Mouse (Mus musculus) heart, adult 2 months (tissue): ENCODE data around the gene Gtpbp2.

Experiments
- CTCF ChIP-seq: fragments of 200-600 bp; IDR thresholded peaks from 2 replicates; pipeline ENCODE4 v1.8.1; 2022; ENCODE audit warnings: antibody characterized with exemption, mild to moderate bottlenecking, moderate library complexity
- EP300 ChIP-seq: fragments of 200-500 bp; IDR thresholded peaks from 2 replicates; pipeline ENCODE4 v1.6.1; 2011; ENCODE audit warnings: low read depth, low read length, control low read depth; ENCODE audit not compliant: insufficient read depth
- POLR2A ChIP-seq: fragments of 200-500 bp; IDR thresholded peaks from 2 replicates; pipeline ENCODE4 v1.6.1; 2011; ENCODE audit warnings: mild to moderate bottlenecking, low read depth, low read length, control low read depth; ENCODE audit not compliant: insufficient read depth

GRCm38 (mm10) chr17:46115489-46115888 is 45.3 kb upstream of the Gtpbp2 start:
- TF ChIP-seq CTCF (no peak), POLR2A (no peak), EP300 (no peak)
